Mouse (Mus musculus): ENCODE results near the gene Lrrc4c. TPM values are rescaled to one million over a fixed set of nuclear protein-coding genes. Genes with fewer than 3 reads are reported as not detected.

The Lrrc4c gene
- polyA plus RNA-seq, 2 experiments from 2014 or later, result not detected

GRCm38 (mm10) chr2:96876062-96876461 is 558.1 kb downstream of the Lrrc4c start:
- ATAC-seq, result no peak

- ATAC-seq, result no peak
Observed at GRCm38 (mm10) chr2:96949531-96949930, 631.6 kb downstream of the Lrrc4c start.

GRCm38 (mm10) chr2:96999521-96999920 is 681.6 kb downstream of the Lrrc4c start:
- ATAC-seq, result no peak

DNA sequence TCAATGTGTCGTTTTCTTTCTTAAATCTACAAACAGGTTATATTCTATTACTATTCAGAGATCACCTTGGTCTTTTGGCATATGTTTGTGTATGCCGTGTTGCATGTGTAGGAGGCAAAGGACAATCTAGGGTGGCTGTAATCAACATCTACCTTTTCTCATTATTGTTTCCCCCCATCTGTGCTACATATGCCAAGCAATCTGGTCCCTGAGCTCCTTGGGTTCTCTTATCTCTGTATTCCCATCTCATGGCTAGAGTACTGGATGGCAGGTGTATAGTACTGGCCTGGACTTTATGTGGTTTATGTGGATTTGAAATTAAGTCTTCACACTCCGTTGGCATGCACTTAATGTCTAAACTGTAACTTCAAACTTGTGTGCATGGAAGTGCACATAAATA is 700.4 kb downstream of the Lrrc4c start:
- ATAC-seq, result no peak

- no peak for ATAC-seq
Observed at GRCm38 (mm10) chr2:97026991-97027390, 709.0 kb downstream of the Lrrc4c start.

GRCm38 (mm10) chr2:97027585-97027984 is 709.6 kb downstream of the Lrrc4c start:
- no peak for ATAC-seq

DNA sequence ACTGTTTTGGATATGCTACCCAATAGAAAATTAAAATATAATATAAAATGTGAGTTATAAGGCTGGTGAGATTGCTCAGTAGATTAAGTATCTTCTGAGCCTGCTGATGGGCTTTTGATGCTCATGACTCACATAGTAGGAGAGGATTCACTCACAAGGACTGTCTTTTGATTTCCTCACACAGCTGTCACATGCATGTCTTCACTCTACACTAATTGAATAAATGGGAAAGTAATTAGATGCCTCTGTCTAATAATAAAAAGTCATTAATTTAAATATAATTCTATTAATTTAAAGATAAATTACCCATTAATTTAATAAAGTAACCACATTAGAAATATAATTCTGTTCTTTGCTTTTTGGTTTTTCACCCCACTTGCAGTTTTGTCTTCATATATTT is 718.4 kb downstream of the Lrrc4c start:
- no peak for ATAC-seq

DNA sequence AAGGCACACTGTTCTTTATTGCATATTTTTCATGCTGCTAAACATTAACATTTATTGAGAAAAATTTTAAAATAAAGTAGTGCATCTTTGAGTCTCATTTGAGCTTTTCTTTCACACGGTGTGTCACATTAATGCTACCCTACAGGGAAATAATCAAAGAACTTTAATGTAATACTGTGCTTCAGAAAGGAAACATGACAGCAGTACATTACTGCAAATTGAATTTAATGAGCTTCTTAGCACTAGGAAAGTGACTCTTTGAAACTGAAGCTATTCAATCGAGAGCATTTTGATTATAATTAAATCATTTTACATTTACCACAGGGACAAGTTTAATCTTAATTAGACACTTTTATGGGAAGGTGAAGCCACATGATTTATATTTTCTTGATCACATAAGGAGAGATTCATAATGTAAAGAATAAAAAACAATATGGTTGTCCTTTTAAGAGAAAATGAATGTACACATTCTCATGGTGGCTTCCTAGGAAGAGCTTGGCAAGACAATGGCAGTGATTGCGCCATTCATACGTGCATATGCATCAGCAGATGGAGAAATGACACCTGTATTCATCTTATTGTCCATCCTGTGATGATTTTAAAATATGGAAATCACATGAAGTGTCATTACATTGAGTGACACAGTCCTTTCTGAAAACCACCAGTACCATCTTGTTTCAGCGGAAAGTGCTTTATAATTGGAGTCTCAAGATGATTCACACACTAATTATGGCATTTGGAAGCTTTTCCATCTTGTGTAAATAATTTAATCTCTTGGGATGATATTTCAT is 719.2 kb downstream of the Lrrc4c start:
- no peak for ATAC-seq

- no peak for ATAC-seq
Observed at GRCm38 (mm10) chr2:97044016-97044415, 726.0 kb downstream of the Lrrc4c start.

- no peak for ATAC-seq
Observed at GRCm38 (mm10) chr2:97045628-97046027, 727.7 kb downstream of the Lrrc4c start.

DNA sequence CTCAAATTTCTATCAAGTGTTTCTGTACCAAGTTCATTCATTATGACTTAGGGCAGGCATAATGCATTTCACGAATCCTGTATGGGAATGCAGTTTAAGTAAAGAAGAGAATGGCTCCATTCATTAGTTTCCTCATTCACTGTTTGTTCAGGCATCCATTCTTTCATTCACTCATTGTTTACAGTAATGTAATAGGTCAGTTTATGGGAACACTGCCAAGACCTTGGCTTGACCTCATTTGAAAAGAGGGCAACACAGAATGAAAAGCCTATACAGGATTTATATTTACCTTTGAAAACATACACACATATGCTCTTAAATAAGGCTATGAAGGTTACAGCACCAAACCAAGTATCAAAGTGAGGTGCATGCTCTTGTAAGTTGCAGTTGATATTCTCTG is 762.2 kb downstream of the Lrrc4c start:
- no peak for ATAC-seq

GRCm38 (mm10) chr2:97097965-97098364 is 780.0 kb downstream of the Lrrc4c start:
- ATAC-seq, result no peak

DNA sequence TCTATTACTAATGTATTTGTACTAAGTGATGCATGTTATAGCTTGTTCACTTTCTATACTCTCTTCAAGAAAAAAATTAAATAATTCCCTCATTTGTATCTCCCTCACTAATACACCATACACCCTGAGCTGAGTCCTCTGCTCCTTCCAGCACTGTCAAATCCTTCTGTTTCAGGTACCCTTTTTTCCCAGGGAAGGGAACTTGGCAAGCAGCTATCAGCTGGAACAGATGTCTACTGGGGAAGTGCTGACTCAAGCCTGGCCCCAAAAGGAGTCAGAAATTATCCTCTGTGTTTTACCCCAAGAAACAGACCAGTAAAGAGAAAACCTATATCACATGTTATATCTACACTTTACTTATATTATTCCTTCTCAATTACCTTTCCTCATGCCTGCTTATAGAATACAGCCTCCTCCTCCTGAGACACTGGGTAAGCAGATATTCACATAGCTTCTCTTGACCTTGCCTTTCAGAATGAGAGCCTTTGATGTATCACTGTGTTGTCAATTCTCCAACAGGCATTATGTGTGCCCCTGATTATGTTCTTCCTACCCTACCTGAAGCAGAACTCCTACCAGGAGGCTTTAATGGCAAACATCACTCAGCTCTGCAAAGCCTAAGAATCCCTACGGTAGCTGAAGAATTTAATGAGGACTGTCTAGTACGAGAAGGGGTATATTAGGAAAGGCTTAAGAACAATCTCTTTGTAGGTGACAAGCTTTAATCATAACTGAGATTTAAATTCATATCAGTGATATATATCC is 785.6 kb downstream of the Lrrc4c start:
- no peak for ATAC-seq

GRCm38 (mm10) chr2:97124246-97124645 is 806.3 kb downstream of the Lrrc4c start:
- ATAC-seq, result no peak

- no peak for ATAC-seq
Observed at GRCm38 (mm10) chr2:97138454-97138853, 820.5 kb downstream of the Lrrc4c start.

GRCm38 (mm10) chr2:97151626-97152194 is 833.7 kb downstream of the Lrrc4c start:
- no peak for ATAC-seq

DNA sequence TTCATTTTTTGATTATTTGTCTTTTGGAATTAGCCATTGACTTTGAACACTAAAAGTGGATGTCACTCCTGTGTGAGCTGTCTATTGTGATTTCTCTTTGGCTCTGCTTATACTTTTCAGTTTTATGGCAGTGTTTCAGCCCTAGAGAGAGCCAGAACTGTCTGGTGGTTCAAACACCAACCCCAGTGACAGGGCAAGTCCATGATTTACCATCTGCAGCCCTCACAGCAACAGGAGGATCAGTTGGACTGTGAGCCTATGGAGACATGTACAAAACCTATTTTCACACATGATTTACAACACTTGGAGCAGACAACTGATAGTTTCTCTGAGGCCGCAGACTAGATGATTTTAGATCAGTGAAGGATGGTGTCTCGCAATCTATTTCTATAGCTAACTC is 847.8 kb downstream of the Lrrc4c start:
- no peak for ATAC-seq

GRCm38 (mm10) chr2:97178399-97178798 is 860.4 kb downstream of the Lrrc4c start:
- no peak for ATAC-seq

DNA sequence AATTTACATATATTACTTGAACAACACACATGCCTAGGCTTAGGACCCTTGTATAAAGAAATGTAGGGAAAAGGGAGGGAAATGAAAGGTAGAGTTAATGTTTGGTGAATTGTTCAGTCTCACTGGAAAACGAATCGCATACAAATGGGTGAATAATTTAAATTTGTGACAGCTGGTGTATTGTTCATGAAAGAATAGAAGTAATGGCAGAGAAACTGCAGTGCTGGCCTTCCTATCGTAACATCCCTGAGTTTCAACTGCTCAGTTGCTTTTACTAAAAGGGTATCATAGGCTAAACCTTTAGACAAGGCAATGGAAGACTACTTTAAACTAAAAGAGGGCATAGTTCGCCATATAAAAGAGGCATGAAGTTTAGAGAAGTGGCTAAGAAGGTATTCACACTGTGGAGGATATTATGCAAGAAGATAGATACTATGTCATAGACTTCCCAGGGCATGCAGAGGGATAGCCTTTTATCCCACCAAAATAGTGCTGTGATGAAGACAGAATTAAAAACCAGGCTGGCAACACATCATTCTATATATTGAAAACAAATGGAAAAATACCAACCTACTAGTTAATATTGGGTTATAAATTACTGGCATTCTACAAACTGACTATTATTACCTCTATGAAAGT is 879.1 kb downstream of the Lrrc4c start:
- ATAC-seq, result no peak

GRCm38 (mm10) chr2:97232966-97233365 is 915.0 kb downstream of the Lrrc4c start:
- no peak for ATAC-seq

DNA sequence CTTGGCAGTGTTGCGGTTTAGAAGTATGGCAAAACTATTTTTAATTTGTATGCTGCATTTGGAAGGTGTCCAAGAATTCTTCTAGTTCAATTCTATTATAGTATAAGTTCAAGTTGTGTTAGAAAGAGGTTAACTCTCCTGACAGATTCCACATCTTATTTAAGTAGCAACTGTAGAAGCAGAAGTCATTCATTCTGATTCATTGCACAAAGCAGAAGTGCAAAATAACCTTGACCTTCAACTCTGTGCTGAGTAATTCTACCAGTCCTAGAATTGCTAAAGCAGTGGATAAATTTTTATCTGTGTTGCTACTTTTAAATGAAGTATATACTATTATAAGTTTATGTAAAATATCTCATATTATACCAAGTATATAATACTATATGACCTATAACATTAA is 916.1 kb downstream of the Lrrc4c start:
- ATAC-seq, result no peak

DNA sequence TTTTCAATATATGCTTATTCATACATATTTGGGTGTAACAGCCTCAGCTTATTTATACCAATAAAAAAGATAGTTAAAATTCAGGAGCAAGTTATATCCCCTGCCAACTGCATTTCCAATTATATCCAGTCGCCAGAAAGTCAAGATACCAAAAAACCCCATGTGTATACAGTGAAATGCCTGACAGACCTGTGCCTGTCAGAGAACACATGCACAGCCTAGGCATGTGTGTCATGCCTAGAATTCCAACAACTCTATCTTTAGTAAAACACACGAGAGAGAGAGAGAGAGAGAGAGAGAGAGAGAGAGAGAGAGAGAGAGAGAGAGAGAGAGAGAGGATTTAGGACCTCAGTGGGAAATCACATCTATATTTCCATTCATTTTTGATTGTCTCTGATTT is 956.7 kb downstream of the Lrrc4c start:
- ATAC-seq, result no peak

- no peak for ATAC-seq
Observed at GRCm38 (mm10) chr2:97284986-97285385, 967.0 kb downstream of the Lrrc4c start.
